Mouse (Mus musculus): ENCODE data around the gene Tedc2. TPM values are rescaled to one million over a fixed set of nuclear protein-coding genes. Genes with fewer than 3 reads are reported as not detected.

Tedc2 gene
- total and polyA plus RNA-seq, 3 experiments, result 22.6 to 24.6 TPM; not detected in 1

- peak in 1 of 2 experiments; percentile 48; a peak in 1 of 4 replicates for TF ChIP-seq EP300 (IDR thresholded peaks at IDR 0.05; ENCODE audit: low read depth in 1 of 2, low read length in 2 of 2)
- TF ChIP-seq MAFK (IDR thresholded peaks at IDR 0.05; ENCODE audit: borderline replicate concordance, low read depth, low read length), result no peak
- TF ChIP-seq RCOR1 (IDR thresholded peaks at IDR 0.05; ENCODE audit: low read depth, low read length), result no peak
- TF ChIP-seq ZKSCAN1 (IDR thresholded peaks at IDR 0.05; ENCODE audit: low read depth, low read length), result no peak
Observed at GRCm38 (mm10) chr17:24209043-24209915, 11.4 kb downstream of the Tedc2 start, which contains the start of gene Ntn3 (continued).

- Histone ChIP-seq H3K9ac (ENCODE audit: control insufficient read depth, low read depth, low read length, poor library complexity, severe bottlenecking) (peak overlapping the region; percentile 93), H3K79me2 (ENCODE audit: control insufficient read depth, insufficient read depth, low read length, poor library complexity) (peaks cover 31% of the 10 kb centered on the region), H3K4me3 (ENCODE audit: control insufficient read depth in 1 of 2, insufficient read depth in 1 of 2, low read depth in 2 of 2, low read length in 2 of 2) (peak overlapping the region; percentile 49 to 63), H3K9me3 (replicated peaks; ENCODE audit: insufficient read depth, low read length) (no peaks in the 10 kb centered on the region), H3K36me3 (ENCODE audit: control insufficient read depth in 1 of 2, insufficient read depth in 2 of 2, low read length in 2 of 2) (peaks cover 0 to 22% of the 10 kb centered on the region in 2 experiments; a peak in 2 of 4 replicates), H3K27ac (ENCODE audit: control insufficient read depth, low read depth, low read length) (peak overlapping the region; percentile 56), H3K4me1 (ENCODE audit: control insufficient read depth in 1 of 2, insufficient read depth in 2 of 2, low read length in 2 of 2) (peaks cover 2 to 38% of the 10 kb centered on the region in 2 experiments), H3K27me3 (ENCODE audit: control insufficient read depth in 1 of 2, insufficient read depth in 2 of 2, low read length in 2 of 2) (no peaks in the 10 kb centered on the region)
- no peak for DNase-seq (ENCODE audit: low read depth, low spot score)
- TF ChIP-seq RCOR1 (IDR thresholded peaks at IDR 0.05; ENCODE audit: low read depth, low read length) (no peak), POLR2A (IDR thresholded peaks at IDR 0.05; ENCODE audit: control insufficient read depth in 1 of 2, insufficient read depth in 1 of 2, low read depth in 1 of 2, low read length in 2 of 2, poor library complexity in 1 of 2) (peak; percentile 12 to 60; a peak in 2 of 4 replicates), ZKSCAN1 (IDR thresholded peaks at IDR 0.05; ENCODE audit: low read depth, low read length) (no peak), ZNF384 (IDR thresholded peaks at IDR 0.05; ENCODE audit: low read depth, low read length) (no peak), TCF12 (IDR thresholded peaks at IDR 0.05; ENCODE audit: low read depth, low read length) (no peak), MAX (IDR thresholded peaks at IDR 0.05; ENCODE audit: low read length) (peak; percentile 84), RAD21 (IDR thresholded peaks at IDR 0.05; ENCODE audit: low read depth, low read length) (no peak), GABPA (IDR thresholded peaks at IDR 0.05; ENCODE audit: low read depth, low read length) (no peak), TAL1 (IDR thresholded peaks at IDR 0.05; ENCODE audit: low read length) (no peak), CHD2 (IDR thresholded peaks at IDR 0.05; ENCODE audit: low read length) (no peak), MYC (IDR thresholded peaks at IDR 0.05; ENCODE audit: low read depth, low read length) (0 out of 2 replicates have a peak, but pooled peaks have one; percentile 24), NRF1 (IDR thresholded peaks at IDR 0.05; ENCODE audit: insufficient read depth, low read depth, low read length, poor library complexity, severe bottlenecking) (peak; percentile 12; the same call in 1 of the 2 replicates), TBP (IDR thresholded peaks at IDR 0.05; ENCODE audit: low read depth, low read length) (no peak), MAZ (IDR thresholded peaks at IDR 0.05; ENCODE audit: low read depth, low read length) (no peak), HCFC1 (IDR thresholded peaks at IDR 0.05; ENCODE audit: low read depth, low read length) (no peak), BHLHE40 (IDR thresholded peaks at IDR 0.05; ENCODE audit: borderline replicate concordance, low read depth, low read length) (peak; percentile 67; the same call in 1 of the 2 replicates), MXI1 (IDR thresholded peaks at IDR 0.05; ENCODE audit: low read depth, low read length) (peak; percentile 17; the same call in 1 of the 2 replicates), CTCF (IDR thresholded peaks at IDR 0.05 in 2 of 3, conservative IDR thresholded peaks at IDR 0.05 in 1 of 3; ENCODE audit: control insufficient read depth in 1 of 3, insufficient read depth in 1 of 3, low read depth in 2 of 3, low read length in 3 of 3, poor library complexity in 1 of 3, severe bottlenecking in 1 of 3) (no peak), GATA1 (IDR thresholded peaks at IDR 0.05; ENCODE audit: low read depth, low read length) (no peak), USF1 (IDR thresholded peaks at IDR 0.05; ENCODE audit: low read depth, low read length) (peak; percentile 76)
Observed at GRCm38 (mm10) chr17:24208641-24209042, 12.0 kb downstream of the Tedc2 start.

Measured in MEL (cell line).